Mouse (Mus musculus) heart, postnatal 14 days (tissue): ENCODE measurements around the gene Cers1. TPM values are rescaled to one million over a fixed set of nuclear protein-coding genes. Genes with fewer than 3 reads are reported as not detected.

Experiments
- DNase-seq, 2 experiments: peaks; one replicate each; pipeline ENCODE4 v3.0.0; 2021 to 2022
- intact Hi-C: fragments of 180-260 bp; cut with DNase I; formaldehyde crosslinking; loops from one replicate; pipeline ENCODE4 v1.15.1; 2025
- total RNA-seq, 2 experiments: library from RNA; stranded (reverse); gene quantifications; 2 replicates each; pipeline ENCODE4 v1.2.3; 2021

Cers1 gene
- total RNA-seq, 2 experiments from 2014 or later = 0.56 to 0.72 TPM

DNA sequence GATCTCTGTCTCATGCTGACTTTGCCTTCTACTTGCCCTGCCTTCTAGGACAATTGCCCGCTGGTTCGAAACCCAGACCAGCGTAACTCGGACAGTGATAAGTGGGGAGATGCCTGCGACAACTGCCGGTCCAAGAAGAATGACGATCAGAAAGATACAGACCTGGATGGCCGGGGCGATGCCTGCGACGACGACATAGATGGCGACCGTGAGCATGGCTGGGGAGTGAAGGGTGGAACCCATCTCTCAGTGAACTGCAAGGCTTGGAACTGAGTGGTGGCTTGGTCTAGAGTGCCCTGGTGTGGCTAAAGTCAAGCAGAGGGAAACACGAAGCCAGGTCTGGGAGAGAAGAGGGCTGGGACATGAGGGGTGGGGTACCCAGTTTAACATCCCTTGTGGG is 61.5 kb downstream of the Cers1 start:
- intact Hi-C loops = no loop called here
- no peak for DNase-seq

DNA sequence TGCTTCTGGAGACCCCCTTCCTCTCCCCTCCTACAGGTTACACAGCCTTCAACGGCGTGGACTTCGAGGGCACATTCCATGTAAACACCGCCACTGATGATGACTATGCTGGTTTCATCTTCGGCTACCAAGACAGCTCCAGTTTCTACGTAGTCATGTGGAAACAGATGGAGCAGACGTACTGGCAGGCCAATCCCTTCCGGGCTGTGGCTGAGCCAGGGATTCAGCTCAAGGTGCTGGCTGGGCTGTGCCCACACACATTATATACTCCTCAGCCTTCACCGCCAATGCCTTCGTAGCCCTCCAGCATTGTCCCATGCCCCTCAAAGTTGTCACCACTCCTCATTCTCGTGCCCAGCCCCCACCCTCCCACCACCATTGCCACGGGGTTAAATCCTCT is 64.5 kb downstream of the Cers1 start:
- no peak for DNase-seq
- intact Hi-C loops = loop anchor here (10.0 kb wide), 1 partner anchor 205 kb away; no protein-coding TSS in a partner anchor

Other genes starting within 250 kb of the Cers1 start
- gene Tm6sf2, start 242.9 kb upstream of the Cers1 start, total RNA-seq = 1 to 10 TPM in 1 of 2 experiments, under 1 TPM in 1; 0.46 to 1.5 TPM
- gene Hapln4, start 232.3 kb upstream of the Cers1 start, total RNA-seq = not detected
- gene Ncan, start 194.9 kb upstream of the Cers1 start, total RNA-seq = under 1 TPM; 0.02 to 0.07 TPM
- 1 to 10 TPM; 7.4 to 7.9 TPM for gene Nr2c2ap, start 184.4 kb upstream of the Cers1 start, total RNA-seq
- gene Rfxank, start 176.6 kb upstream of the Cers1 start, total RNA-seq = 10 to 100 TPM; 17.7 to 20.1 TPM
- gene Borcs8, start 176.3 kb upstream of the Cers1 start, total RNA-seq = 10 to 100 TPM; 25.8 to 31.3 TPM
- gene Mef2b, start 176.1 kb upstream of the Cers1 start, total RNA-seq = under 1 TPM in 1 of 2 experiments, not detected in 1; 0.37 TPM
- 10 to 100 TPM; 91.7 to 99.4 TPM for gene Tmem161a, start 143.4 kb upstream of the Cers1 start, total RNA-seq
- 10 to 100 TPM; 46.4 to 55.4 TPM for gene Slc25a42, start 103.5 kb upstream of the Cers1 start, total RNA-seq
- gene Sugp2, start 81.5 kb upstream of the Cers1 start, total RNA-seq = 10 to 100 TPM; 40.2 to 44.7 TPM
- gene Armc6, start 81.3 kb upstream of the Cers1 start, total RNA-seq = 1 to 10 TPM; 6.6 to 9.7 TPM
- 10 to 100 TPM; 16.6 to 18.0 TPM for gene Homer3, start 32.9 kb upstream of the Cers1 start, total RNA-seq
- gene Ddx49, start 13.3 kb upstream of the Cers1 start, total RNA-seq = 10 to 100 TPM; 28.9 to 29.0 TPM
- 100 to 1,000 TPM; 160 to 164 TPM for gene Cope, start 13.3 kb upstream of the Cers1 start, total RNA-seq
- gene Gdf1, start 14.0 kb downstream of the Cers1 start, total RNA-seq = not detected
- gene Upf1, start 37.5 kb downstream of the Cers1 start, total RNA-seq = 10 to 100 TPM; 41.3 to 44.0 TPM
- gene Comp, start 57.8 kb downstream of the Cers1 start, total RNA-seq = 1 to 10 TPM; 2.4 to 3.8 TPM
- 1 to 10 TPM; 7.7 to 9.5 TPM for gene Crtc1, start 123.8 kb downstream of the Cers1 start, total RNA-seq
- gene Klhl26, start 161.2 kb downstream of the Cers1 start, total RNA-seq = 1 to 10 TPM; 5.5 to 6.9 TPM
- gene Tmem59l, start 171.6 kb downstream of the Cers1 start, total RNA-seq = not detected
- under 1 TPM; 0.22 to 0.29 TPM for gene Crlf1, start 177.4 kb downstream of the Cers1 start, total RNA-seq
- gene Rex1bd, start 191.0 kb downstream of the Cers1 start, total RNA-seq = 100 to 1,000 TPM; 105 TPM
- gene Uba52, start 195.0 kb downstream of the Cers1 start, total RNA-seq = 1,000 to 10,000 TPM; 1,458 to 1,541 TPM
- 100 to 1,000 TPM; 150 to 163 TPM for gene Fkbp8, start 211.9 kb downstream of the Cers1 start, total RNA-seq
- 10 to 100 TPM; 75.3 to 76.6 TPM for gene Kxd1, start 212.2 kb downstream of the Cers1 start, total RNA-seq
- 10 to 100 TPM; 15.5 to 16.5 TPM for gene Ell, start 223.7 kb downstream of the Cers1 start, total RNA-seq